Mouse (Mus musculus) embryo, embryonic 9.5 days (tissue): Measurements from ENCODE around the gene Nabp1.

Experiments used
- DNase-seq: peaks from one replicate; pipeline ENCODE4 v3.0.0-alpha.2; 2017; ENCODE audit errors: extremely low spot score

Gene Nabp1

DNA sequence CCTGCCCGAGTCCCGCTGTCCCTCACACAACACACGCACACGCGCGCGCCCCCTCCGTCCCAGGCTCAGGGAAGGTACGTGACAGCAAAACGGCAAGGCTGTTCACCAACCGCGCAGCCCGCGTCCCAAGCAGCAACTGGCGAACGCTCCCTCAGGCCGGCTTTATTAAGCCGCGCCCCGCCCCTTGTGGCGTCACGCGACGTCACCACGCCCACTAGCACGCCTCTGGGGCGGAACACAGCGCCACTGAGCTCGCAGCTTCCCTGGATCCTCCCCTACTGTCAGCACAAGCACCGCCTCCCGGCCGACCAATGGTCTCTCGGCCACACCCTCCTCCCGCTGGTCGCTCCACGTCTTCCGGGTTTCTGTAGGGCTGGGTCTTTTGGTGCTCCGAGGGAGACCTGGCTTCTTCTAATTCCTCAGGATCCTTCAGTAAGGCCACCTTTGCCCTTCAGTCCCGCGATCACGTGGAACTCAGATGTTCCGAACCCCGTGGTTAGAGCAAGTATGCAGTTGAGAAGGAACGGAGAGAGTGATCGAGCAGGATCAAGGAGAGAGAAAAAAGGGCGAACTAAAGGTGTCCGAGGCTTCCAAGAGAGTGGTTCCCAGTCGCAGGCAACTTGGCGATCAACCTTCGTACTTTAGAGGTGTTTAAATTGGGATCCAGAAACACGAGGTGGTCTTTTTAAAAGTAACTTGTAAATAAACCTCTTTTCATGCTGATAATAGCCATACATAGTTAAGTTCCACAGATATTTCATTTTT, at the start of gene Nabp1:
Gene Nabp1 (minus strand): TSS at position 164 of the 765 bp plus-strand sequence.
- peak; percentile 99 for DNase-seq

DNA sequence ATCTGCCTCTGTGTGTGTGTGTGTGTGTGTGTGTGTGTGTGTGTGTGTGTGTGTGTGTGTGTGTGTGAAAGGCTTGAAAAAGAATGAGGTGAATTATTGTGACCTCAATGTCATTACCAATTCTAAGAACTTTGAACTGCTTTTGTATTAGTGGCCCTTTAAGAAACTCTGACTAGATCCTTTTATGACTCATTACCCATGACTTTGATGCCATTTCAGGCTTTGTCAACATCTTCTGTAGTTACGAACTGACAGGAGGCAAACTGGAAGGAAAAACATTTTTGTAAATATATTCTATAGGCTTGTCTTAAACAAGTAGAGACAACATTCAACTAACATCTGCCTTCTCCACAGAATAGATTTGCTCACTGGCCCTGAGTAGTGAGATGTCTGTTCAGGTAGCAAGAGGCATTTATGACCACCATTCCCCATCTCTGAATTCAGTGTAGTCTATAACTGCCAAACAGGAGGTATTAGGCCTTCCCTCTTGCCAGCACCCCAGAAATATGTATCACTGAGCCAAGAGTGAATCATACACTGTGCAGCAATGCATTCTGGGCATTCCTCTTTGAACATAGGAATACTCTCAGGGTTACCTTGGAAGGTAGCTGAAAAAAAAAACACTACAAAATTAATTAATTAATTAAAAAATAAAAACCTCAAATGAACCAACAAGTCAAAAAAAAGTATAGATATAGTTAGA, 47.5 kb upstream of the Nabp1 start:
- no peak for DNase-seq

GRCm38 (mm10) chr1:51521651-51522050, 43.4 kb upstream of the Nabp1 start:
- no peak for DNase-seq

DNA sequence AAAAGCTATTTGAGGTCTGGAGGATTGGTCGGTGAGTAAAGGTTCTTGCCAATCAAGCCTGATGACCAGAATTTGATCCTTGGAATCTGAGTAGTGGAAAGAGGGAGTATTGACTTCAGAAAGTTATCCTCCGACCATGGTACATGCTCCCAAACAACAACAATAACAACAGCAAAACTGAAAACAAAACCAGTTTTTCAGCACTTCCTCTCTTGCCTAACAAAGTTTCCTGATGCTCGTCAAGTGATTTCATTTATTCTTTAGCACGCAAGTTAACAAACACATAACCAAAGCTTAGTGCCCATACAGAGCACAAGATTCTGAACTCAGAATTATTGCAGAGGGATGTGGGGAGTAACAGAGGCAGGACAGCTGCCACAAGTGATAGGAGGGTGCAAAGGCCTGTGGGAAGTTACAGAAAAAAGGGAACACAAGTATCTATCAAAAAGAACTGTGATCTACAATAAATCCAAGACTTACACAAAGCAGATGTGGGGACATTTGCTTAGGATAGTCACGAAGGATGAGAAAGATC, 42.1 kb upstream of the Nabp1 start:
- no peak for DNase-seq

DNA sequence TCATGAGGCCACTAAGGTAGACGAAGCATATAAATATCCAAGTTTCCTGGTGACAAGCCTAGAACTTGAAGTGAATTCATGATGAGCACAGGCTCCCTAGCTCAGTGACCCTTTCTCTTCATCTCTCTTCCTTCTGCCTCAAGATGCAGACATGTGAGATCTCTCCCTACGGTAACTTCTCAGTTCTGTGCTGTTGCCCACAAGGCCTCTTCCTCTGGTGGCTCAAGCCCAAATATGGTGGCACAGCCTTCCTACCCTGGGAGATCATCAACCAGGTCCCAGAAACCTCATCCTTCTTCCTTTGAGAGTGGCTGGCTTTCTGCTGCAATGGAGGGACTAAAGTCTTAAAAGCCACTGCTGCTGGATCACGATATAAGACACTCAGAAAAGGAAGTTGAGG, 40.9 kb upstream of the Nabp1 start:
- no peak for DNase-seq

DNA sequence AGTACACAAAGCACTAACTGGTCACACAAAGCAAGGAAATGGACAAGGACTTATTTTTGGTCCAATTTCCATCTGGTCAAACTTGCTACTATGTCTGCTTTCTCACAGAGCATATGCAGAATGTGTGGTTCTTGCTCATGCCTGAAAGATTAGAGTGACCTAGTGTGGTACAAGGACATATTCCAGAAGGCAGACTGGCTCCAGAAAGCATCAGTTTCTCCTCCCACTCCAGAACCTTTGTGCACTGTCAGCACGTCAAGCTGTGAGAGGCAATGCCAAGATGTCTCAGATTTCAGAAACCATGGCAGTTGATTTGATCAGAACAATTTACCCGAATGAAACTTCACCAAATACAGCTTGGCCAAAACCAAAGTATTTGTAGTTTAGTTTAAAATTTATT, 37.4 kb upstream of the Nabp1 start:
- no peak for DNase-seq

- DNase-seq, result no peak
Observed at GRCm38 (mm10) chr1:51515041-51515440, 36.8 kb upstream of the Nabp1 start.

DNA sequence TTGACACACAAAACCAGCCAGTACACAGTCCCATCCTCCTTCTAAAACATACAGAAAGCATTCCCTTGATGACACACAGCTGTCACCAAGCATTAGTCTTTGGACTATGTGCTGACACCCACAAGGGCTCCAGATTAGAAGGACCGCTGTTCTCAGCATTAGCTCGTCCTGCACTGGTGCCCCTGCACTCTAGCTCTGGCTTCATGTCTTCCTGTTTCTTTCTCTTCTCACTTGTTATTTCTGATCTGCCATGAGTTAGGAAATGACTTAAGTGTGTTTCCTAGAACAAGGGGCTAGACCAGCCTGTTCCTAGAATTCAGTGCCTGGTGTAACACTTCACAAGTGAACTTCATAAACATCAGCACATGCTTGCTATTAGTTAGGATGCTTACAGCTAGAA, 36.2 kb upstream of the Nabp1 start:
- DNase-seq, result no peak

GRCm38 (mm10) chr1:51513059-51513713, 35.0 kb upstream of the Nabp1 start:
- DNase-seq, result no peak

DNA sequence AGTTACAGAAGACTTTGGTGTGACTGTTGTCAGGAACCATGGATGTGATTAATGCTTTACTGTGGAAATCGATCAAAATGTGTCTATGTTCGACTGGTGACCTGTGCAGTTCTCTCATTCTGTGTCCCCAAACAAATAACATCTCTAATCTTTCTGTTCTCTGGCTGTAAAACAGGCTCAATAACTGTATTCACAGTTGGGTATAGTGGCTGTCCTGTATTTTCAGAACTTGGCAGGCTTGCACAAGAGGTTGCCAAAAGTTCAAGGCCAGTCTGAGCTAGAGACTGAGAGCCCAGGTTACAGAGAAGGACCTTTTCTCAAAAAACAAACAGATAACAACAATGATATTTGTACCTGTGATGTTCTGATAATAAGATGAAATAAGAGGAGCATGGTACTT, 34.1 kb upstream of the Nabp1 start:
- no peak for DNase-seq

DNA sequence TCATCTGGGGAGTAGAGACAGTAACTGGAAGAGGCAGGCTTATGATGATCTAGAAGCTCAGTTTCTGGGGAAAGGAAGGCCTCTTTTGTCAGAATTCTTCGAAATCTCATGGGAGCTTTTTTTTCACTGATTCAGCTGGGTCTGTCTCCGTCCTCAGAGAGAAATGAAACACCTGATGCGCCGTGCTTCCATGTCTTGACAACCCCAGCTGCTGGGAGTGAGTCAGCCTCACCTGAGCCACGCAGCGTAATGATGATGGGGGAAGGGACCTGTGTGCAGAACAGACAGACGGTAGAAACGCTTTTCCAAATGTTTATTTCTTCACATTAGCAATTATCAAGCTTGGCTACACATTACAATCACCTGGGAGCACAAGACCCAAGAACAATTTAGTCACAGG, 31.6 kb upstream of the Nabp1 start:
- DNase-seq, result no peak

GRCm38 (mm10) chr1:51509083-51509482, 30.9 kb upstream of the Nabp1 start:
- DNase-seq, result peak; percentile 44

GRCm38 (mm10) chr1:51508543-51508942, 30.3 kb upstream of the Nabp1 start:
- no peak for DNase-seq

GRCm38 (mm10) chr1:51507436-51507835, 29.2 kb upstream of the Nabp1 start:
- no peak for DNase-seq

- no peak for DNase-seq
Observed at GRCm38 (mm10) chr1:51506236-51506635, 28.0 kb upstream of the Nabp1 start.

DNA sequence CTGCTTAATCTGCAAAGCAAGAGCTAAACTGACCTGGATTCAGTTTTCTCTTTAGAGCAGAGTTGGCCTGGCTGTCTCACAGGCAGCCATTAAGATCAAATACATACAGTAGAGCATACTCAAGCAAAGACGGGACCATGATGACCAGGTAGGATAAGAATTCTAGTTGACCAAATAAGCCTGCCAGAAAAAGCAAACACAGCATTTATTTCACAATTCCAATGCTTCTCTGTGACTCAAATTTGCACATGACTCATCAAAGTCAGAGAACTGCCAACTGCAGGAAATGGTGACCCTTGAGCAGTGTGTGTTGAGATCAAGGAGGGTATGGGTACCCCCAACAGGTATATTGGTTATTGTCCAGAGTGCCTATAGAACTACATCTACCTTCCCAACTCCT, 27.4 kb upstream of the Nabp1 start:
- DNase-seq, result no peak

GRCm38 (mm10) chr1:51503055-51503454, 24.8 kb upstream of the Nabp1 start:
- DNase-seq, result no peak

GRCm38 (mm10) chr1:51502353-51502752, 24.1 kb upstream of the Nabp1 start:
- no peak for DNase-seq

DNA sequence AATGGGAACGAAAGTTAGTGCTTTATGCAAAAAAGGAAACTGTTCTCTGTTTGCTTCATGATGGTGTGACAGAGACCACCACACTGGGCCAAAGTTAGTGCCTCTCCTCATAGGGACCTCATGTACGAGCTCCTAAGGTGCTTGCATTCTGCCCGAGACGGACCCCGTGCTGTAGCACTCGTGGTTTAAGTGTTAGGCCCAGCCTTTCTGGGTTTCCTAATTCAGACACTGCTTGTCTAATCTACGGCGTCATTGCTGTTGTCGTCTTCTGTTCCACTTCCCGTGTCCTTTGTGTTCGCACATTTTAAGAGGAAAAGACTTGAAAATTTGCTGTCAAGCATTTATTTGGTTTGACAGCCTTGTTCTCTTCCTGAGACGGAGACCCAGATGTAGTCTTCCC, 23.0 kb upstream of the Nabp1 start:
- DNase-seq, result no peak

- DNase-seq, result no peak
Observed at GRCm38 (mm10) chr1:51498601-51499098, 20.4 kb upstream of the Nabp1 start.

DNA sequence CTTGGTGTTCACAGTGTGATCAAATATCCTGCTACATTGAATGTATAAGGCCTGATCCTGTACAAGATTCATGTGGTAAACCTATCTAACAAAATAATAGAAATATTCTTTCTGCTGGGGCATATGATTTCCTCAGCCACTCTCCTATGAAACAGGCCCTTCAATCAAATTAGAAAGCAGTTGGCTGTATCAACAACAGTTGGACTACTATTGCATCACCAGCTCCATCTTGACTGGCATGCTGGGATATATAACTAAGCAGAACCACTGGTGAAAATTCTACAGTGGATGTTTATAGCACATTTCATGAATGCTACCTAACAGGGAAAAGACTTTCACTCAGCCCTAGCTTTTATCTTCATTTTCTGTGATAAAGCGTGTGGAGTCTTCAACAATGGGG, 17.9 kb upstream of the Nabp1 start:
- DNase-seq, result no peak

DNA sequence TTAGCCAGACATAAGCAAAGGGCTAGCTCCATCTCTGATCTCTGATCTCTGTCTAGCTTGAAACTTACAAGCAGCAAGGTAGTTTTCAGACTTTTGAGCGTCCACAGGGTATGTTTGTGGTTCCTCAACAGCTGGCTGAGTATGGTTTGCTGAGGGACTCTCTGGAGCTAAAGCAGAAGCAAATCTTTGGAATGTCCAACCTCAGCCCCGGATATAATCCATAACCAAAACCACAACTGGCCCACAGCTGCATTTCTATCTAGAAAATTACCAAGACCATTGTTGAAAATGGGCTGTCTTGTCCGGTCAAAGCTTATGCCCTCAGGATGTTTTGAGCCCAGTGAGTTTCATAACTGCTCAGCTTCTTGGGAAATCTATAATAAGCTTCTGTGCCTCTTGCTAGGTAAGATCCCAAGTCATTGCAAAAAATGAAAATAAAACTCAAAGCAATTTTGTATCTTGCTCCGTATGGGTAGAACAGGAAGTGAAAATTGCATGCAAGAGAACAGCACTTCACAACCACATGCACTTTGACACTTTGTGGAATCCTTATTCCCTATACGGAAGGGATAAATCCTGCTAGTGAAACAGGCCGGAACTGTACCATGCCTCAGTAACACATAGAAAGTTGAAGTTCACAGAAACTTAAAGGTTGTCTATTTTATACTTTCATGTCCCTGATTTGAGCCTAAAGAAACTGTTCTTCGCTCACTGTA, 15.5 kb upstream of the Nabp1 start:
- no peak for DNase-seq
